Mouse (Mus musculus) neural tube, embryonic 15.5 days (tissue): ENCODE results near the gene Gm5737. TPM values are rescaled to one million over a fixed set of nuclear protein-coding genes. Genes with fewer than 3 reads are reported as not detected.

Source experiments
- ATAC-seq: fragments of 200-750 bp; cut with Nextera tagmentation; 2 replicates; pipeline ENCODE4 v1.8.0; 2017; ENCODE audit warnings: mild to moderate bottlenecking, moderate TSS enrichment, moderate library complexity; ENCODE audit not compliant: low FRiP score
- H3K27ac ChIP-seq: fragments of 300-500 bp; sonication (generic); replicated peaks from 2 replicates; pipeline ENCODE4 v1.5.1; 2015; ENCODE audit warnings: mild to moderate bottlenecking, inconsistent platforms
- H3K27me3 ChIP-seq: fragments of 300-500 bp; sonication (generic); replicated peaks from 2 replicates; pipeline ENCODE4 v1.6.1; 2015; ENCODE audit warnings: inconsistent platforms
- H3K36me3 ChIP-seq: fragments of 300-500 bp; sonication (generic); 2 replicates; pipeline ENCODE4 v1.6.1; 2015; ENCODE audit warnings: inconsistent platforms
- H3K4me1 ChIP-seq: fragments of 300-500 bp; sonication (generic); 2 replicates; pipeline ENCODE4 v1.6.1; 2015; ENCODE audit warnings: inconsistent platforms
- H3K4me2 ChIP-seq: fragments of 300-500 bp; sonication (generic); 2 replicates; pipeline ENCODE4 v1.6.1; 2015; ENCODE audit warnings: inconsistent platforms, mild to moderate bottlenecking, moderate library complexity
- H3K4me3 ChIP-seq: fragments of 300-500 bp; sonication (generic); replicated peaks from 2 replicates; pipeline ENCODE4 v1.5.1; 2015; ENCODE audit warnings: mild to moderate bottlenecking, inconsistent platforms
- H3K9ac ChIP-seq: fragments of 300-500 bp; sonication (generic); replicated peaks from 2 replicates; pipeline ENCODE4 v1.6.1; 2015; ENCODE audit warnings: mild to moderate bottlenecking, inconsistent platforms
- H3K9me3 ChIP-seq: fragments of 300-500 bp; sonication (generic); replicated peaks from 2 replicates; pipeline ENCODE4 v1.6.1; 2016; ENCODE audit warnings: inconsistent platforms
- WGBS: fragments of 180-500 bp; shearing (Covaris S2); methylation state at CpG from one replicate; pipeline ENCODE4 v1.1.7; 2015; ENCODE audit warnings: mixed read lengths; 5-methylcytosine and 5-hydroxymethylcytosine counted together
- polyA plus RNA-seq: library from polyadenylated mRNA; unstranded; fragments of >200 nt; fragmentation: Nextera tagmentation; extraction: Ambion mirVana; gene quantifications from 2 replicates; pipeline ENCODE4 v1.2.1, GENCODE M21; 2015

Gene Gm5737
- polyA plus RNA-seq, 1 experiment from 2014 or later = not detected

- ATAC-seq = no peak
These were observed 14.2 kb downstream of the Gm5737 start for GRCm38 (mm10) chr7:120826408-120826807.

GRCm38 (mm10) chr7:120830431-120831381, 18.5 kb downstream of the Gm5737 start:
- Histone ChIP-seq H3K27ac (peak overlapping the region; percentile 70), H3K9ac (peak overlapping the region; percentile 53), H3K4me2 (peak overlapping the region; percentile 94), H3K27me3 (peaks cover 28% of the 10 kb centered on the region), H3K4me1 (peaks cover 19% of the 10 kb centered on the region), H3K36me3 (no peaks in the 10 kb centered on the region), H3K4me3 (peak overlapping the region; percentile 57), H3K9me3 (no peaks in the 10 kb centered on the region)
- whole genome bisulfite sequencing = 2% methylated on average over 46 of the region's 46 CpGs
- peak; percentile 19 for ATAC-seq

More at GRCm38 (mm10) chr7:120826408-120826807, 14.2 kb downstream of the Gm5737 start:
- no peak overlapping the region for H3K4me2 ChIP-seq
- H3K9me3 ChIP-seq = no peaks in the 10 kb centered on the region
- peaks cover 14% of the 10 kb centered on the region for H3K4me1 ChIP-seq
- no peak overlapping the region for H3K4me3 ChIP-seq
- no peak overlapping the region for H3K9ac ChIP-seq
- WGBS = 20% methylated on average over 3 of the region's 3 CpGs
- peaks cover 22% of the 10 kb centered on the region; the same call in 1 of the 2 replicates for H3K27me3 ChIP-seq
- H3K27ac ChIP-seq = no peak overlapping the region
- H3K36me3 ChIP-seq = no peaks in the 10 kb centered on the region

- Histone ChIP-seq H3K27me3 (peaks cover 12% of the 10 kb centered on the region), H3K27ac (peak overlapping the region; percentile 91), H3K36me3 (no peaks in the 10 kb centered on the region), H3K4me2 (peak overlapping the region; percentile 63), H3K9ac (peak overlapping the region; percentile 50; the same call in 1 of the 2 replicates), H3K4me1 (peaks cover 30% of the 10 kb centered on the region), H3K4me3 (peak overlapping the region; percentile 57), H3K9me3 (no peaks in the 10 kb centered on the region)
- ATAC-seq = no peak
- WGBS = 43% methylated on average over 6 of the region's 6 CpGs
These were observed 22.3 kb downstream of the Gm5737 start for GRCm38 (mm10) chr7:120834426-120834825.

- Histone ChIP-seq H3K27me3 (peaks cover 8% of the 10 kb centered on the region), H3K4me3 (peak overlapping the region; percentile 57), H3K4me1 (peaks cover 28% of the 10 kb centered on the region), H3K27ac (peak overlapping the region; percentile 91), H3K4me2 (peak overlapping the region; percentile 63), H3K36me3 (no peaks in the 10 kb centered on the region), H3K9ac (peak overlapping the region; percentile 50), H3K9me3 (no peaks in the 10 kb centered on the region)
- peak; percentile 86 for ATAC-seq
- 11% methylated on average over 14 of the region's 14 CpGs for WGBS
These were observed 22.8 kb downstream of the Gm5737 start for GRCm38 (mm10) chr7:120834863-120835372.

- Histone ChIP-seq H3K9me3 (no peaks in the 10 kb centered on the region), H3K9ac (peak overlapping the region; percentile 63), H3K4me2 (peak overlapping the region; percentile 63), H3K4me1 (peaks cover 20% of the 10 kb centered on the region), H3K36me3 (no peaks in the 10 kb centered on the region), H3K27ac (peak overlapping the region; percentile 91), H3K27me3 (peaks cover 6% of the 10 kb centered on the region), H3K4me3 (peak overlapping the region; percentile 57)
- peak; percentile 90 for ATAC-seq
- WGBS = under 1% methylated on average over 41 of the region's 41 CpGs
These were observed 23.5 kb downstream of the Gm5737 start for GRCm38 (mm10) chr7:120835449-120836359.

GRCm38 (mm10) chr7:120836361-120836760, 24.2 kb downstream of the Gm5737 start:
- Histone ChIP-seq H3K36me3 (no peaks in the 10 kb centered on the region), H3K9ac (peak overlapping the region; percentile 63; the same call in 1 of the 2 replicates), H3K4me2 (peak overlapping the region; percentile 63), H3K4me1 (peaks cover 16% of the 10 kb centered on the region), H3K9me3 (no peaks in the 10 kb centered on the region), H3K4me3 (peak overlapping the region; percentile 57), H3K27me3 (peaks cover 6% of the 10 kb centered on the region), H3K27ac (peak overlapping the region; percentile 91)
- no peak for ATAC-seq
- 6% methylated on average over 12 of the region's 12 CpGs for WGBS

GRCm38 (mm10) chr7:120838436-120839160, 26.4 kb downstream of the Gm5737 start:
- WGBS = 63% methylated on average over 5 of the region's 5 CpGs
- H3K27me3 ChIP-seq = no peaks in the 10 kb centered on the region
- ATAC-seq = no peak
- H3K9ac ChIP-seq = no peak overlapping the region
- H3K4me1 ChIP-seq = peaks cover 14% of the 10 kb centered on the region
- H3K4me3 ChIP-seq = no peak overlapping the region
- H3K36me3 ChIP-seq = no peaks in the 10 kb centered on the region
- no peak overlapping the region for H3K27ac ChIP-seq
- H3K9me3 ChIP-seq = no peaks in the 10 kb centered on the region
- H3K4me2 ChIP-seq = no peak overlapping the region

DNA sequence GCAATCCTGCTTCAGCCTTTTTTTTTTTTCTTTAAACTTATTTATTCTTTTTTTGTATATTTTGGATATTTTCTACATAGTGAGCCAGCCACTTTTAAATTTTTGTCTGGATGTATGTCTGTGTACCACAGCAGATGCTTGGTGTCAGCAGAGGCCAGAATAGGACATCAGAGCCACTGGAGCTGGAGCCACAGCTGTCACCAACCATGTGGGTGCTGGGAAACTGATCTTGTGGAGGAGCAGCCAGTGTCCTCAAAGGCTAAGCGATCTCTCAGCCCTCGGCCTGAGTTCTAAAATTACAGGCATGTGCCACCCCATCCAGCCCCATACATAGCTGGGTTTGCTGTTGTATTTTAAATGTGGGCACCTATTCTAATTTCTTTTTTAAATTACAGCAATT, 27.6 kb downstream of the Gm5737 start:
- no peak overlapping the region for H3K27ac ChIP-seq
- H3K9me3 ChIP-seq = no peaks in the 10 kb centered on the region
- ATAC-seq = no peak
- H3K4me1 ChIP-seq = peaks cover 21% of the 10 kb centered on the region
- no peak overlapping the region for H3K9ac ChIP-seq
- H3K4me3 ChIP-seq = no peak overlapping the region
- no peak overlapping the region for H3K4me2 ChIP-seq
- H3K36me3 ChIP-seq = no peaks in the 10 kb centered on the region
- no peaks in the 10 kb centered on the region for H3K27me3 ChIP-seq
- WGBS = 93% methylated on average over 2 of the region's 2 CpGs

GRCm38 (mm10) chr7:120842345-120843036, 30.3 kb downstream of the Gm5737 start, which contains the start of gene Eef2k:
Gene Eef2k, plus strand, starts transcription at chr7:120842831.
- no peaks in the 10 kb centered on the region for H3K27me3 ChIP-seq
- 4% methylated on average over 33 of the region's 35 CpGs for WGBS
- H3K4me3 ChIP-seq = peak within 1 kb of the TSS; percentile 84
- H3K9me3 ChIP-seq = no peaks in the 10 kb centered on the region
- ATAC-seq = peak; percentile 95
- H3K36me3 ChIP-seq = no peaks in the 10 kb centered on the region
- H3K27ac ChIP-seq = peak within 1 kb of the TSS; percentile 95
- peaks cover 21% of the 10 kb centered on the region for H3K4me1 ChIP-seq
- H3K9ac ChIP-seq = peak within 1 kb of the TSS; percentile 90
- H3K4me2 ChIP-seq = peak within 1 kb of the TSS; percentile 79

DNA sequence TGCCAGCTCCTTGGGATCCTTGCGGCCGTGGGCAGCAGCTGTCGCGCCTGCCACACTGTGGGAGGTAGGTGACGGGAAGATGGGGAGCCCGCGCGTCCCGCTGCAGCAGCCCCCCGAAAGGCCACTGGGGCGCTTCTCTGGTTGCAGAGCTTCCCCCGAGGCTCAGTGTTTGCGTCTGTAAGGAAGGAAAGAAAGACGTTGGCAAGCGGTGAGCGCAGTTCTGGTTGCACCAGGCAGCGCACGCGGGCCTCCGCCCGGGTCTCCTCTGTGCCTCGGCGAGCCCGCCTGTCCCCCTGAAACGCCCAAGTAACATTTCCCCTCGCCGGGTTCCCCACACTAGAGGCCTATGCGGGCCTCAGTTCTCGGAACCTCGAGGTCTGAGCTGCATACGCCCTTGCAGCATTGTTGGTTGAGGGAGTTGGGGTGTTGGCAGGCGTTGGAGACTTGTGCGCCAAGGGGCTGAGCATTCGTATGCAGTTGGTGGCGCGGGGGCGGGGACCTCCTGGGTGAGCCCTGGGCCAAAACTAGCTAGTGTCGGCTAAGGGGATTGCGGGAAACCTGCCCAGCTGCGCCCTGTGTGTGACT, 31.0 kb downstream of the Gm5737 start:
- Histone ChIP-seq H3K4me1 (peaks cover 21% of the 10 kb centered on the region), H3K27me3 (no peaks in the 10 kb centered on the region), H3K27ac (peak overlapping the region; percentile 95), H3K4me2 (peak overlapping the region; percentile 79), H3K4me3 (peak overlapping the region; percentile 84), H3K36me3 (0 out of 2 replicates have a peak, but pooled peaks cover 2% of the 10 kb centered on the region), H3K9ac (peak overlapping the region; percentile 90), H3K9me3 (no peaks in the 10 kb centered on the region)
- peak; percentile 84 for ATAC-seq
- WGBS = under 1% methylated on average over 40 of the region's 40 CpGs
